Mouse (Mus musculus) kidney, embryonic 15.5 days (tissue): ENCODE measurements around the gene Fndc3b. TPM values are rescaled to one million over a fixed set of nuclear protein-coding genes. Genes with fewer than 3 reads are reported as not detected.
"Not testable (repeated sequence)": the region's sequence is repeated elsewhere in the genome, so short reads cannot be mapped to it uniquely, and the experiment has no call there.

Experiments used
- ATAC-seq: fragments of 200-750 bp; cut with Nextera tagmentation; replicated peaks from 2 replicates; pipeline ENCODE4 v1.8.0; 2017; ENCODE audit warnings: moderate TSS enrichment; ENCODE audit not compliant: low FRiP score
- H3K27ac ChIP-seq: fragments of 300-500 bp; sonication (generic); 2 replicates; pipeline ENCODE4 v1.5.1; 2015; ENCODE audit warnings: mild to moderate bottlenecking, inconsistent platforms
- H3K27me3 ChIP-seq: fragments of 300-500 bp; sonication (generic); 2 replicates; pipeline ENCODE4 v1.6.1; 2015; ENCODE audit warnings: inconsistent platforms
- H3K36me3 ChIP-seq: fragments of 300-500 bp; sonication (generic); 2 replicates; pipeline ENCODE4 v1.6.1; 2015; ENCODE audit warnings: inconsistent platforms
- H3K4me1 ChIP-seq: fragments of 300-500 bp; sonication (generic); 2 replicates; pipeline ENCODE4 v1.6.1; 2015; ENCODE audit warnings: inconsistent platforms
- H3K4me2 ChIP-seq: fragments of 300-500 bp; sonication (generic); 2 replicates; pipeline ENCODE4 v1.6.1; 2015; ENCODE audit warnings: moderate library complexity, mild to moderate bottlenecking, inconsistent platforms
- H3K4me3 ChIP-seq: fragments of 300-500 bp; sonication (generic); replicated peaks from 2 replicates; pipeline ENCODE4 v1.5.1; 2015; ENCODE audit warnings: mild to moderate bottlenecking, inconsistent platforms
- H3K9ac ChIP-seq: fragments of 300-500 bp; sonication (generic); 2 replicates; pipeline ENCODE4 v1.6.1; 2015; ENCODE audit warnings: mild to moderate bottlenecking, inconsistent platforms
- H3K9me3 ChIP-seq: fragments of 300-500 bp; sonication (generic); replicated peaks from 2 replicates; pipeline ENCODE4 v1.6.1; 2016; ENCODE audit warnings: inconsistent platforms
- WGBS: fragments of 180-500 bp; shearing (Covaris S2); methylation state at CpG from one replicate; pipeline ENCODE4 v1.1.7; 2015; ENCODE audit warnings: mixed read lengths; 5-methylcytosine and 5-hydroxymethylcytosine counted together
- polyA plus RNA-seq: library from polyadenylated mRNA; unstranded; fragments of >200 nt; fragmentation: Nextera tagmentation; extraction: Ambion mirVana; gene quantifications from 2 replicates; pipeline ENCODE4 v1.2.1, GENCODE M21; 2015

The Fndc3b gene
- polyA plus RNA-seq, 1 experiment from 2014 or later, result 32.8 TPM

DNA sequence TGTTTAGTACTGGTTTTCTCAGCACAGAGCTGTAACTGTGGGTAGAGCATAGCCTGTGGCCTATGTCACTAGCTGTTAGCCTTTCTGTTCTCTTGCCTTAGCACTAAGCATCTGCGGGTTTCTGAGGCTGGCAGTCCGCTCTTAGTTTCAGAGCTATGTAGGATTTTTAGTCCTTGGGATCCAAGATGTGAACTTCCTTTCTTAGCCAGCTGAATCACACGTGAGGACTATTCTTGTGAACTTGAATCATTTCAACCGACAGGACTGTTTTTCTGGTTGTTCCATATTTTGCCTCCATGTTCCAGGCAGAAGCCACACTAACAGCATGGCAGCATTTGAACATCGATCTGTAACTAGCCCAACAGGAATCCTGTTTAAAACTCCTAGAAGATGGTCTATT lies 229.4 kb downstream of the Fndc3b start:
- ATAC-seq, result no peak
- 90% methylated on average over 5 of the region's 5 CpGs for WGBS
- Histone ChIP-seq H3K27me3 (no peaks in the 10 kb centered on the region), H3K4me3 (no peak overlapping the region), H3K9me3 (no peaks in the 10 kb centered on the region), H3K4me2 (no peak overlapping the region), H3K36me3 (peaks cover 61% of the 10 kb centered on the region), H3K27ac (no peak overlapping the region), H3K9ac (no peak overlapping the region), H3K4me1 (no peaks in the 10 kb centered on the region)

DNA sequence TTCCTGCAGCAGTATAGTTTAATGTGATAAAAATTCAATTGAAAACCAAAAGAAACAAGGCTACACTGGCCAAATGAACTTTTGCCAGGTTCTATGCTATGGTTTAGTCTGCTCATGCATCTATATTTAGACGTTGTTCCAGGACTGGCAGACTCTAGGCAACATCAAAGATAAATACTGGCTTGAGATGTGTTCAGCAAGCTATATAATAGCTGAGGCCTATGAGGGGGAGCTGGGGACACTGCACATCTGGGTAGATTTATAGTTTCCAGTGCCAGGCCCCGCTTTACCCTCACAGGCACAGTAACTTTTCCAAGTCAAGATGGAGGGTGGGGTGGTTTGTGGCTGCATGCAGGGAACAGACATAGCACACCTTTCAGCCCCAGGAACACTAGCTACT lies 231.7 kb downstream of the Fndc3b start:
- no peaks in the 10 kb centered on the region for H3K27me3 ChIP-seq
- 65% methylated on average over 2 of the region's 2 CpGs for WGBS
- H3K9ac ChIP-seq, result no peak overlapping the region
- H3K27ac ChIP-seq, result no peak overlapping the region
- H3K9me3 ChIP-seq, result no peaks in the 10 kb centered on the region
- H3K36me3 ChIP-seq, result peaks cover 47% of the 10 kb centered on the region
- H3K4me2 ChIP-seq, result no peak overlapping the region
- no peak for ATAC-seq
- H3K4me1 ChIP-seq, result 0 out of 2 replicates have a peak, but pooled peaks cover 3% of the 10 kb centered on the region
- no peak overlapping the region for H3K4me3 ChIP-seq

DNA sequence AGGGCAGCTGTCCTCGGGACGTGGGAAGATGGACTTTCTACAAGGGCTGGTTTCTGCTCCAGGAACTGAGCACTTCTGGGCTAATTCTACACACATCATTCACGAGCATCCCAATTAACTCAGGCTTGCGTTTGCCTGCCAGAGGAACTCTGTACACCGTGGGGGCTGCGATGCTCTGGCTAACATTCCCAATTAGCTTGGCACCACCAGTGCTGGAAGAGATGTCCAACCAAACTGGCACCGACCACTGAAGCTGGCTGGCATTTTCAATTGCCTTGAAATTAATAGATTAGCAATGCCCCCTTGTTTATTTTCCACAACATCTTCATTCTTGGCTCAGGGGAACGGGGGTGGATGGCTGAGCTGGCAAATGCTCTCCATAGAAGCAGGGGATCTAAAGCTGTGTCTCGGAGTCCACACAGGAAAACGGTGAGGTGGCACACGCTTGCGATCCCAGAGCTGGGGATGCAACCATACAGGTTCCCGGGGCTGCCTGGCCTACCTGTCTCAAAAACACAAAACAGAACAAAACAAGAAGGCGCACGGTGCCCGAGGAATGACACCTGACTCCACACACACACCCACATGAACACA lies 232.4 kb downstream of the Fndc3b start:
- no peak overlapping the region for H3K9ac ChIP-seq
- H3K9me3 ChIP-seq, result no peaks in the 10 kb centered on the region
- no peak overlapping the region for H3K27ac ChIP-seq

DNA sequence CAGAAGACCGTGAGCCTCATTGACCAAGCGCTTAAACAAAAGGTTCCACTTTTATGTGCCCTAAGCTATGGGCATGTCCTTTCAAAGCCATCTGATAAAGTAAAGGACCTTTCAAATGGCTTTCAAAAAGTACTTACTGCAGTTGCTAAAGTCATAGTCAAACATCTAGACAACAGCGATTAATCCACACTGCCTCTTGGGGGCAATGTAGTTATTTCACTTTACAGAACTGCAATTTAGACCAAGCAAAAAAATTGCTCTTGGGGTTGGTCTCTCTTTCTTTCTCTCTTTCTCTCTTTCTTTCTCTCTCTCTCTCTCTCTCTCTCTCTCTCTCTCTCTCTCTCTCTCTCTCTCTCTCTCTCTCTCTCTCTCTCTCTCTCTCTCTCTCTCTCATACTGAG lies 233.4 kb downstream of the Fndc3b start:
- not testable (repeated sequence) for ATAC-seq, H3K4me2 ChIP-seq, H3K27ac ChIP-seq, H3K9ac ChIP-seq, H3K4me1 ChIP-seq, H3K4me3 ChIP-seq, H3K27me3 ChIP-seq, H3K9me3 ChIP-seq
- peaks cover 54% of the 10 kb centered on the region for H3K36me3 ChIP-seq
- 96% methylated on average over 3 of the region's 3 CpGs for WGBS

More for the DNA sequence above, 232.4 kb downstream of the Fndc3b start:
- 93% methylated on average over 16 of the region's 16 CpGs for WGBS
- ATAC-seq, result no peak
- Histone ChIP-seq H3K4me1 (peaks cover 7% of the 10 kb centered on the region; the same call in 1 of the 2 replicates), H3K4me2 (no peak overlapping the region), H3K4me3 (no peak overlapping the region), H3K36me3 (peaks cover 54% of the 10 kb centered on the region), H3K27me3 (no peaks in the 10 kb centered on the region)

DNA sequence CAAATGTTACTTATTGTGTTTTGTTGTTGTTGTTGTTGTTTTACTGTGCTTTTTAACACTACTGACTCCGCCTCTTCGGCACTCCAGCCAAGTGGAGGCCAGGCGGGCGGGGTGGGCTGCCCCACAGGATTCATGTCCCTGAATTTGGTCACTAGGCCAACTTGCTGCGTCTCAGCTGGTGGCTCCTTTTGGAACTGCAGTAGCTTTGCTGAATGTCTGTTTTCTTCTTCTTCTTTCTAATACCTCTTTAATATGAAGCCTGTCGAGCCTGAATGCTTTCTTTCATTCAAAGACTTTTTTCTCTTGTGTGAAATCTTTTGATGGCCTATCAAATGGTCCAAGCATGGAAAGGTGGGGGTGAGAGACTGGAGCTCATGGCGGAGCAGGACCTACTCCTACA lies 235.2 kb downstream of the Fndc3b start:
- H3K27me3 ChIP-seq, result no peaks in the 10 kb centered on the region
- H3K27ac ChIP-seq, result no peak overlapping the region
- H3K4me1 ChIP-seq, result peaks cover 15% of the 10 kb centered on the region; the same call in 1 of the 2 replicates
- peaks cover 53% of the 10 kb centered on the region for H3K36me3 ChIP-seq
- 89% methylated on average over 7 of the region's 7 CpGs for WGBS
- H3K9me3 ChIP-seq, result no peaks in the 10 kb centered on the region
- ATAC-seq, result no peak
- no peak overlapping the region for H3K9ac ChIP-seq
- H3K4me2 ChIP-seq, result no peak overlapping the region
- no peak overlapping the region for H3K4me3 ChIP-seq

DNA sequence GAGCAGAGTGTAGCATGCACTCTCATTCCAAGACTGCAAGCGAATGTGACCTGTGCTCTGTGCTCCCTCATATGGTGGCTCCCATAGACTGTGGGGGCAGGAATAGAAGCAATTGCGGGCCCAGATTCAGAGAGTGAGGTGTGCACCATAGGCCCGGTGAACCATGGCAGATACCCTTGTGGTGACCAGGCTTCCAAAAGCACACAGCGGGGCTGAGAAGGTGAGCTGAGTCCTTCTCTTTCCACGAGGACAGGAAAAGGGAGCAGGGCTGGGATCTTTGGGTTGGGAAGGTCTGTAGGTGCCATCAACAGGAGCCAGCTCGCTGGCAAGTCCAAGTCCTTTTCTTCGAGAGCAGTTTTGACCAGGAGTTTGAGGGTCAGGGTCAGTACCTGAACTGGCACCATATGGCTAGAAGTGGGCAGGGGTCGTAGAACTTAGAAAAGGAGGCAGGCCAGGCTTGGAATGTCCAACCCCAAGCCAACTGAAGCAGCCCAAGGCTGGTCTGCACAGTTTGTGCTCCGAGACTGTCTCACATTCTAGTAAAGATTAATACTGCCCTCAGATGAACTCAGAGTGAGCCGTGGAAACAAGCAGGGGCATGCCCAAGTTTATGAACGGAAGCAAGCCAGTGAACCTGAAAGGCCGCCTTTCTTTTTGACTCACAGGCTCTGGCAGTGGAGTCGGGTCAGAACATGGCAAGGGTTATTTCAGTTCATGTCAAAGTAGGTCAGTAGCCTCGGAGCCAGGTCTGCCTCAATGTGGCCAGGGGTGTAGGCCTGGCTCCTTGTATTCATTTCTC lies 237.1 kb downstream of the Fndc3b start:
- WGBS, result 69% methylated on average over 14 of the region's 14 CpGs
- ATAC-seq, result peak; percentile 74
- peak overlapping the region; percentile 49 for H3K27ac ChIP-seq

DNA sequence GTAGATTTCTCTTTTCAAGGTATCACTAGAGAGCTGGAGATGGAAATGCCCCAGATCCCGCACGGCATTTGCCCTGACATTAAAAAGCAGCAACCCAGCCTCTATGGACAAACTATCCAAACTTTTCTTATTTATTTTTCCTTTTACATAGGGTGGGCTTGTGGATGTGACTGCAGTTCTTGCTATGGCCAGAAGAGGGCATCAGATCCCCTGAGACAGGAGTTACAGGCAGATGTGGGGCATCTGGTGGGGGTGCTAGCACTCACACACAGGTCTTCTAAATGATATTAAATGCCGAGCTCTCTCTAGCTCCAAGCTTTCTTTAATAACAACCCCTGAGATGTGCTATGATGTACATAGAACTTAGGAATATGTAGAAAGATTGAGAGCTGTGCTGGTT lies 238.3 kb downstream of the Fndc3b start:
- no peak for ATAC-seq
- H3K4me2 ChIP-seq, result no peak overlapping the region
- H3K9ac ChIP-seq, result no peak overlapping the region
- H3K4me1 ChIP-seq, result peaks cover 15% of the 10 kb centered on the region; the same call in 1 of the 2 replicates
- H3K4me3 ChIP-seq, result no peak overlapping the region
- H3K36me3 ChIP-seq, result peaks cover 51% of the 10 kb centered on the region
- WGBS, result 87% methylated on average over 3 of the region's 3 CpGs
- H3K27me3 ChIP-seq, result no peaks in the 10 kb centered on the region
- H3K9me3 ChIP-seq, result no peaks in the 10 kb centered on the region
- H3K27ac ChIP-seq, result 0 out of 2 replicates have a peak overlapping the region, but pooled peaks have one; percentile 32

More for the DNA sequence above, 237.1 kb downstream of the Fndc3b start:
- Histone ChIP-seq H3K4me1 (peaks cover 15% of the 10 kb centered on the region; the same call in 1 of the 2 replicates), H3K27me3 (no peaks in the 10 kb centered on the region), H3K9me3 (no peaks in the 10 kb centered on the region), H3K36me3 (peaks cover 50% of the 10 kb centered on the region), H3K9ac (no peak overlapping the region), H3K4me2 (no peak overlapping the region), H3K4me3 (no peak overlapping the region)

DNA sequence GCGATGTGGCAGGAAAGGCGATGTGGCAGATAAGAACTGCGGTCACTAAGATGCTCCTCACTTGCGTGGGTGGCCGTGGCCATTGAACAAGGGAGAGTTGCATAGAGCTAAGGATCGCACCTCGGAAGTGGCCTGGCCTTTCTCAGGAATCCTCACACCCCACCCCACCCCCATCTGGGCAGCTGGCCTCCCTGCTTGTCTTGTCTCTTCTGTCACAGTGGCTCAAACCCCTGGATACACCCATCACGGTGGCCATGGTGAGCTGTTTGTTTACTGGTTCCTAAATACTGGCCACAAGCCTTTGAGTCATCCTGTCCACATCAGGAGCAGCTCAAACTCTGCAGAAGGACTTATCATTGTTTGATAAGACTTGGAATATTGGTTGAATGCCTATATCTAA lies 240.3 kb downstream of the Fndc3b start:
- Histone ChIP-seq H3K36me3 (peaks cover 61% of the 10 kb centered on the region), H3K9ac (no peak overlapping the region), H3K27me3 (no peaks in the 10 kb centered on the region), H3K4me1 (peaks cover 15% of the 10 kb centered on the region; the same call in 1 of the 2 replicates), H3K27ac (no peak overlapping the region), H3K4me2 (no peak overlapping the region), H3K4me3 (no peak overlapping the region), H3K9me3 (no peaks in the 10 kb centered on the region)
- WGBS, result 84% methylated on average over 8 of the region's 8 CpGs
- no peak for ATAC-seq

DNA sequence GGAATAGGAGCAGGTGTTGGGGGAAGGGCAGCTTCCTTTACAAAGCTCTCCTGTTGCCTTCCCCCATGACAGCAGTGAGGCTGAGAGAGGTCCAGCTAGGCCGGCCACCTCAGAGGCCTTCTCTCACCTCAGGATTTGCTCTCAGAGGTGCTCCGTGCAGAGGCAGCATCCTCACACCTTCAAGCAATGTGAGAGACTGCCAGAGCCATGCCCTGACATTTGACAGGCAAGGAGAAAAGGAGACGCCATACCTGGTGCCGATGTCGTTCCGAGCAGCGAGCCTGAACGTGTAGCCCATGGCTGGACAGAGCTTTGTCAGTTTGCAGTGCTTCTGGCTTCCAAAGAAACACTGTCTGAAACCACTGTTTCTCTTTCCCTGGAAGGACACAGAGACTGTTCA lies 241.1 kb downstream of the Fndc3b start:
- H3K27me3 ChIP-seq, result no peaks in the 10 kb centered on the region
- H3K9ac ChIP-seq, result no peak overlapping the region
- peaks cover 67% of the 10 kb centered on the region for H3K36me3 ChIP-seq
- peaks cover 15% of the 10 kb centered on the region; the same call in 1 of the 2 replicates for H3K4me1 ChIP-seq
- ATAC-seq, result no peak
- H3K9me3 ChIP-seq, result no peaks in the 10 kb centered on the region
- WGBS, result 94% methylated on average over 8 of the region's 8 CpGs
- no peak overlapping the region for H3K4me3 ChIP-seq
- no peak overlapping the region for H3K4me2 ChIP-seq
- no peak overlapping the region for H3K27ac ChIP-seq

DNA sequence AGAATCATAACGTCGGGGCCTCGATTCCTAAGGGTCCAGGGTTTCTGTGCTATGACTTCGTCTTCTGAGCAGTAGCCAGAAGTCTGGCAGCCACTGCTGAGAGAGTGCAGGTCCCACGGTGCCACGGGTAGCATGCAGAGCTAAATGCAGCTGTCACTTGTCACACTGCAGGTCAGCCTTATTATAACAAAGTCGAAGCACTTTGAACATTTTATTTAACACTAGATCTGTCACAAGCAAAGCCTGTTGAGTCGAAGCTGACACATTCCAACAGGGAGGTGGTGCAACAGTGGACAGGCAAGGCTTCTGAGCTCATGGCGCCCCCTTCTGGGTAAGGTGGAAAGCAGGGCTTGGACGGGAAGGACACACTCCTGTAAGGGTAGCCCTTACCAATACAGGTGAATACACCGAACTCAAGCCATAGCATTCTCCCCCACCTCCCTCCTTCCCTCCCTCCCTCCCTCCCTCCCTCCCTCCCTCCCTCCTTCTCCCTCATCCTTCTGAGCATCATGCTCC lies 243.5 kb downstream of the Fndc3b start:
- Histone ChIP-seq H3K27me3 (no peaks in the 10 kb centered on the region), H3K4me2 (no peak overlapping the region), H3K4me1 (peaks cover 4% of the 10 kb centered on the region; the same call in 1 of the 2 replicates), H3K9me3 (no peaks in the 10 kb centered on the region), H3K36me3 (peaks cover 73% of the 10 kb centered on the region), H3K4me3 (no peak overlapping the region), H3K27ac (no peak overlapping the region), H3K9ac (no peak overlapping the region)
- ATAC-seq, result no peak
- WGBS, result 79% methylated on average over 11 of the region's 11 CpGs

DNA sequence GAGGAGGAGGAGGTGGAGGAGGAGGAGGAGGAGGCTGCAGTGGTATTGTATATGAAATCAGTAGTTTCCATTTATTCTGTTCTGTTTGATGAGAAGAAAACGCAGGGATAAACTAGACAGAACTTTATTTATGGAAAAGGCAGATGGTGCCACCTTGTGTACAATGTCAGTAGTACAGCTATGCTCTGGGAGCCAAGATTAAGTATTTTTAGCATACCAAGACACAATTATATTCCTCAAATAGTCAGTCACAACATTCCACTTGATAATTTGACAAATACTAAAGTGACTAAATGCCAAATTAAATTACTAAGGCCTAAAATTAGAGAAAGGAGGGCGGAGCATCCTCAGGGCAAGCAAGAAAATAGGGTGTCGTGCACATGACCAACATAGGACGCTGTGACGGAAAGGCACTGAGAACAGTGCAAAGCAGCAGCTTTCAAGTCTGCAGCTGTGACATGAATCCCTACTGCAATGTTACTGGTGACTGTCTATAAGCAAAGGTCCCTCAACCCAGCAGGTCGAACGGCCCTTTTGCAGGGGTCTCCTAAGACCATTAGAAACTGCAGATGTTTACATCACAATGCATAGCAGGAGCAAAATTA lies 244.7 kb downstream of the Fndc3b start:
- no peak for ATAC-seq
- Histone ChIP-seq H3K4me2 (no peak overlapping the region), H3K9me3 (no peaks in the 10 kb centered on the region), H3K27ac (no peak overlapping the region), H3K27me3 (no peaks in the 10 kb centered on the region), H3K9ac (no peak overlapping the region), H3K36me3 (peaks cover 79% of the 10 kb centered on the region), H3K4me3 (no peak overlapping the region), H3K4me1 (no peaks in the 10 kb centered on the region)
- WGBS, result 79% methylated on average over 7 of the region's 7 CpGs

DNA sequence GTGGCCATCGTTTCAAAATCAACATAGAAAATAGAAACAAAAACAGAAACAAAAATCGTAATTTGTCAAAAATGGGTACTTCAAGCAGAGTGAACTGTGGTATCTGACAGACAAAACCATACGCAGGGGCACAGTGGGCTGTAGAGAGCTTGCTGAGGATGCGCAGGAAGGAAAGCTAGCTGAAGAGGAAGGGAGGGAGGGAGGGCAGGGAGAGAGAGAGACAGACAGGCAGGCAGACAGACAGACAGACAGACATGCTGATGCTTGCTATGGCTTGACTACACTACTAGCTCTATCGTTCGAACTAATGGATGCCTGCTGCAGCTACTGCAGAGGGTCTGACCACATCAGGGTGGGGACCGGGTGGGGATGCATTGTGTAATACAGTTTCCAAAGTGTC lies 247.7 kb downstream of the Fndc3b start:
- no peak for ATAC-seq
- Histone ChIP-seq H3K4me2 (no peak overlapping the region), H3K4me1 (no peaks in the 10 kb centered on the region), H3K9me3 (no peaks in the 10 kb centered on the region), H3K27me3 (no peaks in the 10 kb centered on the region), H3K9ac (no peak overlapping the region), H3K27ac (no peak overlapping the region), H3K36me3 (peaks cover 90% of the 10 kb centered on the region), H3K4me3 (no peak overlapping the region)
- WGBS, result 93% methylated on average over 7 of the region's 7 CpGs
